Mouse (Mus musculus): ENCODE measurements around the gene Kmt2b. TPM values are rescaled to one million over a fixed set of nuclear protein-coding genes. Genes with fewer than 3 reads are reported as not detected.
A peak's percentile ranks its signal among the peaks of the same experiment; 100 is the strongest.

Kmt2b gene
- total and polyA plus RNA-seq, 3 experiments, result 15.6 to 25.6 (median 15.9) TPM

DNA sequence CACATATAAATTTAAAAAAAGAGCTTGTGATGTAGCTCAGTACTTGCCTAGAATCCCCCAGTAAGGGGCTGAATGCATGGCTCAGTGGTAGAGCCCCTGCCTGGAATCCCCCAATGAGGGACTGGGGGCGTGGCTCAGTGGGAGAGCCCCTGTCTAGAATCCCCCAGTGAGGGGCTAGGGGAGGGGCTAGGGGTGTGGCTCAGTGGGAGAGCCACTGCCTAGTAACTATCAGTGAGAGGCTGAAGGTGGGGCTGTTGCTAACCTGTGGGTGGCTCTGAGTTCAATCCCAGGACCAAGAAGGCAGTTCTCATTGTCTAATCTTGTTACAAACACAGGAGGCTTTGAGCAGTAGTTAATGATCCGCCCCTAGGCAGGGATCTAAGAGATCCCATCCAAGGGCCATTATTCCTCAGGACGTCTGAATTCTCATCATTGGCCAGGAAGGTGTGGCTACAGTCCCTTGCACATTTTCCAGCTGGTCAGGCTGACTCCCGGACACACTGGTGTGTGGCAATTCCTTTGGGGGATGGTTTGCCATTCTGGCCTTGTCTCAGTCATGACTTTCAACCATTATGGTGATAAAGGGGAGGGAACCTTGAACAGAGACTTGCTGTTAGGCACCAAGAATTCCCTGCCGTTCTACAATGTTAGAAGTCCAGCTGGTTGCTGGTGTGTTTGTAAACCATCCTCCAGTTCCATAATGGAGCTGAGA is 26.7 kb upstream of the Kmt2b start:
- Histone ChIP-seq H3K9ac (ENCODE audit: low read depth, low read length) (no peak overlapping the region), H3K4me3 (no peak overlapping the region), H3K36me3 (ENCODE audit: control insufficient read depth, insufficient read depth, low read length) (peaks cover 4% of the 10 kb centered on the region; the same call in 1 of the 2 replicates), H3K27ac (no peak overlapping the region), H3K4me1 (ENCODE audit: control insufficient read depth, insufficient read depth, low read length) (no peaks in the 10 kb centered on the region), H3K79me2 (replicated peaks; ENCODE audit: control insufficient read depth, insufficient read depth, low read length) (no peaks in the 10 kb centered on the region), H3K27me3 (ENCODE audit: control insufficient read depth, insufficient read depth, low read length) (no peaks in the 10 kb centered on the region)
- TF ChIP-seq POLR2A (IDR thresholded peaks at IDR 0.05; ENCODE audit: insufficient read depth, low read depth, low read length), result no peak
- no peak for TF ChIP-seq EP300 (IDR thresholded peaks at IDR 0.05; ENCODE audit: insufficient read depth, low read depth, low read length)
- no peak for TF ChIP-seq CTCF (IDR thresholded peaks at IDR 0.05)
- intact Hi-C loops (cut with DNase I), result no loop called here
- WGBS, result 47% methylated on average over 5 of the region's 5 CpGs
- DNase-seq, result no peak

DNA sequence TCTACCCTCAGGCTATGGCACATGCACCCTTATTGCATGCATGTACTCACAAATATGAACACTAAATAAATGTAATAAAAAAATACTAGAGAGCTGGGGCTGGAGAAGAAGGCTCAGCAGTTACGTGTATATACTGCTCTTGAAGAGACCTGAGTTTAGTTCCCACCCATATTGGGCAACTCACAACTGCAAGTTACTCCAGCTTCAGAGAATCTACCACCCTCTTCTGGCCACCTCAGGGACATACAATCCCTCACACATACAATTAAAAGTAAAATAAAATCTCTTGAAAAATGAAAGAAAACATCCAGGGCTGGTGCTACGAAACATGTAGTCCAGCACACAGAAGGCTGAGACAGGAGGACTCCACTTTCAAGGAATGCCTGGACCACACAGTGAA is 25.9 kb upstream of the Kmt2b start:
- no peak for DNase-seq
- peak; percentile 32; the same call in 1 of the 2 replicates for TF ChIP-seq CTCF (IDR thresholded peaks at IDR 0.05)
- TF ChIP-seq EP300 (IDR thresholded peaks at IDR 0.05; ENCODE audit: insufficient read depth, low read depth, low read length), result no peak
- no peak for TF ChIP-seq POLR2A (IDR thresholded peaks at IDR 0.05; ENCODE audit: insufficient read depth, low read depth, low read length)
- no peak overlapping the region for H3K9ac ChIP-seq (ENCODE audit: low read depth, low read length)
- peaks cover under 1% of the 10 kb centered on the region; the same call in 1 of the 2 replicates for H3K36me3 ChIP-seq (ENCODE audit: control insufficient read depth, insufficient read depth, low read length)
- 72% methylated on average over 2 of the region's 2 CpGs for WGBS
- no peaks in the 10 kb centered on the region for H3K4me1 ChIP-seq (ENCODE audit: control insufficient read depth, insufficient read depth, low read length)
- H3K27me3 ChIP-seq (ENCODE audit: control insufficient read depth, insufficient read depth, low read length), result no peaks in the 10 kb centered on the region
- H3K4me3 ChIP-seq, result no peak overlapping the region
- no peak overlapping the region for H3K27ac ChIP-seq
- intact Hi-C loops (cut with DNase I), result no loop called here
- no peaks in the 10 kb centered on the region for H3K79me2 ChIP-seq (replicated peaks; ENCODE audit: control insufficient read depth, insufficient read depth, low read length)

DNA sequence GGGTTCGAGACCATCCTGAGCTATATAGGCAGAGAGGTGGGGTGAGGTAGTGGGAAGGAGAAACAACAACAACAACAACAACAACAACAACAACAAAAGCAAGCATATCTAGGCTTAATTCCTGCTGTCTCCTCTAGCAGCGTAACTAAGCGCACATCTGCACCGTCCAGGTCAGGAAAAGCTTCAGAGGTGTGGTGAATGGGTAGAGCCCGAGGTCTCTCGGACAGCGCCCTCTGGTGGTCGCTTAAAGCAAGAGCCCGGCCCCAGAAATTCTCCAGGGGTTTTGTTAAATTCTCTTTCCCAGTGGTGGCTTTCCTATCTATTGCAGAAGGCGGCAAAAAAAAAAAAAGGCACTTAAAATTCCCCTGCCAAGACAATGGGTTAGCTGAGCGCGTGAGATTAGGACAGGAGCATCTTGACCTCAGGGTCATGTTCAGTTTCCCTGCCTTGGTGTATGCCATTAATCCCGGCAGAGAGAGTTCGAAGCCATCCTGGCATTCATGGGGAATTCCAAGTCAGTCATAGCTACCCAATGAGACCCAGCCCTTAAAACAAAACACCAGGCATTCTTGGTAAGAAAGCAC is 25.1 kb upstream of the Kmt2b start:
- H3K9ac ChIP-seq (ENCODE audit: low read depth, low read length), result no peak overlapping the region
- H3K27ac ChIP-seq, result no peak overlapping the region
- H3K79me2 ChIP-seq (replicated peaks; ENCODE audit: control insufficient read depth, insufficient read depth, low read length), result no peaks in the 10 kb centered on the region
- no peak overlapping the region for H3K4me3 ChIP-seq
- intact Hi-C loops (cut with DNase I), result loop anchor here (1.0 kb wide), 1 partner anchor 24 kb away; no protein-coding TSS in a partner anchor
- no peaks in the 10 kb centered on the region for H3K4me1 ChIP-seq (ENCODE audit: control insufficient read depth, insufficient read depth, low read length)
- no peaks in the 10 kb centered on the region for H3K36me3 ChIP-seq (ENCODE audit: control insufficient read depth, insufficient read depth, low read length)
- no peaks in the 10 kb centered on the region for H3K27me3 ChIP-seq (ENCODE audit: control insufficient read depth, insufficient read depth, low read length)
- DNase-seq, result peak; percentile 51 to 73
- TF ChIP-seq POLR2A (IDR thresholded peaks at IDR 0.05; ENCODE audit: insufficient read depth, low read depth, low read length) (no peak), EP300 (IDR thresholded peaks at IDR 0.05; ENCODE audit: insufficient read depth, low read depth, low read length) (no peak), CTCF (IDR thresholded peaks at IDR 0.05) (peak; percentile 86)
- WGBS, result 15% methylated on average over 14 of the region's 14 CpGs

DNA sequence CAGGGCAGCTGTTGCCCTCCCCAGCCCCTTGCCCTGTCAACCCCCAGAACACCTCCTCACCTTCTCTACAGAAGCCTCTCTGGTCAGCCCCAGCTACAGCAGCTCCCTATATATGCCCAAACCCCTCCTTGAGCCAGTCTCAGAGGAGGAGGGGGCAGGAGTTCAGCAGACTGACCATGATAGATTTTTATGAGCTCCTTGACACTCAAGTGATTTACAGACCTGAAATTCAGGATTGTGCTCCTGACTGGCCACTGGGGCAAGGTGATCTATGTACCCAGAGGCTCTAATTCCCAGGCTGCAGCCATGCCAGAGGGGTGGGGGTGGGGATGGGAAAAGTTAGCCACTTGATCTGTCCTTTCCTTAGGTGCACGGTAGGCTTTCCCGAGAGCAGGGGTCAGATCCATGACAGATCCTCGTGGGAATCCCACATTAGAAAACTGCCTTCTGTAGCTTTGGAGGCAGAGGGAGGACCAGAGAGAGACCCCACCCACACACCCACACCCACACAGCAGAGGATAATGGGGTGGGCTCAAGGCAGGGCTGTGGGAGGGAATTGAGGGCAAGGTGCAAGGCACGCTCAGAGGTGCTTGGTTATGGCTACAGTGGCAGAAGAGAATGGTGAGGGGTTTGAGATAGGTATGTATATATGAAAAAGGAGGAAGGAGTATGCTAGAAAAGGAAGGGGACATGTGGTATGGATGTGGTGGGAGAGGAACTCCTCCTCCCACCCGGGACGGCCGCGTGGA is 24.3 kb upstream of the Kmt2b start, which contains the start of gene Upk1a:
TSS of gene Upk1a (minus strand) at position 194 of the 749 bp plus-strand sequence.
- Histone ChIP-seq H3K4me3 (no peak within 1 kb of the TSS), H3K27ac (no peak within 1 kb of the TSS), H3K9ac (ENCODE audit: low read depth, low read length) (no peak within 1 kb of the TSS), H3K27me3 (ENCODE audit: control insufficient read depth, insufficient read depth, low read length) (no peaks in the 10 kb centered on the region), H3K36me3 (ENCODE audit: control insufficient read depth, insufficient read depth, low read length) (no peaks in the 10 kb centered on the region), H3K4me1 (ENCODE audit: control insufficient read depth, insufficient read depth, low read length) (no peaks in the 10 kb centered on the region), H3K79me2 (replicated peaks; ENCODE audit: control insufficient read depth, insufficient read depth, low read length) (no peaks in the 10 kb centered on the region)
- no peak for DNase-seq
- TF ChIP-seq POLR2A (IDR thresholded peaks at IDR 0.05; ENCODE audit: insufficient read depth, low read depth, low read length) (no peak), EP300 (IDR thresholded peaks at IDR 0.05; ENCODE audit: insufficient read depth, low read depth, low read length) (no peak), CTCF (IDR thresholded peaks at IDR 0.05) (no peak)
- 77% methylated on average over 8 of the region's 8 CpGs for WGBS
- intact Hi-C loops (cut with DNase I), result loop anchor here (1.0 kb wide), 1 partner anchor 24 kb away; no protein-coding TSS in a partner anchor

DNA sequence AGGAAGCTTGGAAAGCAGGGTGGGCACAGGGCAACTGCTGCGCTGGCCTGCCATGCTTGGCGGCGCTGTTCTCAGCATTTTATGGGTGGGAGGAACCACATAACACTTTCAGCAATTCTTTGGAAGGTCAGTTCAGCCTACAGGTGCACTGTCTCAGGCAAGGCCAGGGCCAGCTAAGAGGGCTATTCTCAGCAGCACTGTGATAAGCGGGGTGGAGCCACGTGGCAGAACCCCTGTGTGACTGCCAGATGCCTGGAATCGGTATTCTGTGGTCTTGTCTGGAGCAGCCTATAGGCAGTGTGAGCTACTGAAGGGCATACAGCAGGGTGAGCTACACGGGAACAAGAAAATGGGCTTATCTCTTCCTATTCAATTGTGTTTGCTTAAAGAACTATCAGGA is 21.5 kb upstream of the Kmt2b start:
- H3K36me3 ChIP-seq (ENCODE audit: control insufficient read depth, insufficient read depth, low read length), result no peaks in the 10 kb centered on the region
- peak; percentile 49 to 71 for DNase-seq
- intact Hi-C loops (cut with DNase I), result no loop called here

More for the DNA sequence above, 21.5 kb upstream of the Kmt2b start:
- Histone ChIP-seq H3K79me2 (replicated peaks; ENCODE audit: control insufficient read depth, insufficient read depth, low read length) (no peaks in the 10 kb centered on the region), H3K4me1 (ENCODE audit: control insufficient read depth, insufficient read depth, low read length) (no peaks in the 10 kb centered on the region), H3K9ac (ENCODE audit: low read depth, low read length) (no peak overlapping the region), H3K4me3 (no peak overlapping the region), H3K27me3 (ENCODE audit: control insufficient read depth, insufficient read depth, low read length) (no peaks in the 10 kb centered on the region), H3K27ac (peak overlapping the region; percentile 56)
- WGBS, result 42% methylated on average over 7 of the region's 7 CpGs
- no peak for TF ChIP-seq CTCF (IDR thresholded peaks at IDR 0.05)
- TF ChIP-seq EP300 (IDR thresholded peaks at IDR 0.05; ENCODE audit: insufficient read depth, low read depth, low read length), result no peak

All from heart, adult 2 months (tissue).